Mouse (Mus musculus): Measurements from ENCODE around the gene Cers3.

Cers3 gene

DNA sequence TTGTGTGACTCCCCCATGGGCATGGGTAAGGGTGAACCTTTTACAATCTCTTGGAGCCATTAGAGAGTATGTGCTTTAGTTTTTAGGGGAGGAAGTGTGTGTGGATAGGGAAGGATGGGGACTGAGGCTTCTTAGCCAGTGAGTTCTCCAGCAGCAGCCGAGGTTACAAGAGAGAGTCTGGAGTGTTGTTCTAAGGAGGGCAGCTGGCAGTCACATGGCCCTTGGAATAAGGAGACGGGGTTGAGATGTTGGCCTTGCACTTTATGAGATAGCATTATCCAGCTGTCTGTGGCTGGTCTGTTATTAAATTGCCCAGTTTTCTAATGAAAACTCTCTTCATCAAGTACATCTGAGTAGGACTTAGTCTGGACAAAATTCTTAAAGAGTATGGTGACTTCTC is 100.5 kb downstream of the Cers3 start:
- DNase-seq: no peak

DNA sequence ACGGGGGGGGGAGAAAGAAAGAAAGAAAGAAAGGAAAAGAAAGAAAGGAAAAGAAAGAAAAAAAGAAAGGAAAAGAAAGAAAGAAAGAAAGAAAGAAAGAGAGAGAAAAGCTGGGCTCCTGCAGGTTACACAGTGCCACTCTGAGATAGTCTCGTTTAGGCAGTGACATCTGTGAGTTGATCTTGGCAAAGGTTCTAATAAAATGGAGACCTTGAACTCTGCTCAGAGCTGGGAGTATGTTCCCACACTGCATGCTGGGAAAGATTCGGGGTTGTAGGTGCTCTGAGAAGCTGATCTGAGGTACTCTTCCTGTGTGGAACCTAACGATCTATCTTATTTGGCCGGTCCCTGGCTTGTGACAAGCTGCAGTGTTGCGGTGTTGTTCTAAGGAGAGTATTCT is 103.3 kb downstream of the Cers3 start:
- DNase-seq: no peak

GRCm38 (mm10) chr7:66847299-66847698 is 104.0 kb downstream of the Cers3 start:
- DNase-seq: no peak

GRCm38 (mm10) chr7:66849316-66849715 is 106.0 kb downstream of the Cers3 start:
- DNase-seq: no peak

GRCm38 (mm10) chr7:66852164-66852563 is 108.9 kb downstream of the Cers3 start:
- DNase-seq: no peak

DNA sequence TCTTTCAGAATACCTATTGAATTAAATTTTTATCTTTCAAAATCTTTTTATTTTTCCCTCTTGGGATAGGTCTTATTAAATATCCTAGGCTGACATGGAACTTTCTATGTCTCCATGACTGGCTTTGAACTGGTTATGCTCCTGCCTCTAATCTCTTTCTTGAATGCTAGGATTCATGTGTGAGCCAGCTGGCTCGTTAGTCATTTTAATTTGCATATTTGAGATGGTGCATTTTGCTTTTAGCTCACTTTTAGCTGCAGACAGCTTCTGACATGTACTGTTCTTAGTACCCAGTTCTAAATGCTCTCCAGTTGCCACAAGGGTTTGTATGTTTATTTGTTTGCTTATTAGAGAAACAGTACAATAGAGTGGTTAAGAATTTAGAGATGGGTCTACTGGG is 114.3 kb downstream of the Cers3 start:
- no peak for DNase-seq

- DNase-seq: no peak
Measured at GRCm38 (mm10) chr7:66858247-66859075, 115.2 kb downstream of the Cers3 start.

DNA sequence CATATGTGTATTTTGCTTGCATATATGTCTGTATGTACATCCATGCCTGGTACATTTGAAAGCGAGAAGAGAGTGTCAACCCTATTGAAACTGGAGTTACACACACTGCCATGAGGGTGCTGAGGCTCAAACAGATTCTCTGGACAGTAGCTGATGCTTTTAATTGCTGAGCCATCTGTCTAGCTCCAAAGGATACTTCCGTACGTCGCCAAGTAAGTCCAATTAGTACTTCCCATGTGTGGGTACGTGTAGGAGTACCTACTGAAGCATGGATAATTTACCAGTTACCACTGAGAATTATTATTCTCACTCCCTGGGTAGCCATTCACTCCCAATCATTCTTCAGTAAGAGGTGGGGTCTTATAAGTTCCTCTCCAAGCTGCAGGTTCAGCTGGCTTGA is 115.9 kb downstream of the Cers3 start:
- DNase-seq: no peak

GRCm38 (mm10) chr7:66866944-66867718 is 123.8 kb downstream of the Cers3 start:
- DNase-seq: no peak

DNA sequence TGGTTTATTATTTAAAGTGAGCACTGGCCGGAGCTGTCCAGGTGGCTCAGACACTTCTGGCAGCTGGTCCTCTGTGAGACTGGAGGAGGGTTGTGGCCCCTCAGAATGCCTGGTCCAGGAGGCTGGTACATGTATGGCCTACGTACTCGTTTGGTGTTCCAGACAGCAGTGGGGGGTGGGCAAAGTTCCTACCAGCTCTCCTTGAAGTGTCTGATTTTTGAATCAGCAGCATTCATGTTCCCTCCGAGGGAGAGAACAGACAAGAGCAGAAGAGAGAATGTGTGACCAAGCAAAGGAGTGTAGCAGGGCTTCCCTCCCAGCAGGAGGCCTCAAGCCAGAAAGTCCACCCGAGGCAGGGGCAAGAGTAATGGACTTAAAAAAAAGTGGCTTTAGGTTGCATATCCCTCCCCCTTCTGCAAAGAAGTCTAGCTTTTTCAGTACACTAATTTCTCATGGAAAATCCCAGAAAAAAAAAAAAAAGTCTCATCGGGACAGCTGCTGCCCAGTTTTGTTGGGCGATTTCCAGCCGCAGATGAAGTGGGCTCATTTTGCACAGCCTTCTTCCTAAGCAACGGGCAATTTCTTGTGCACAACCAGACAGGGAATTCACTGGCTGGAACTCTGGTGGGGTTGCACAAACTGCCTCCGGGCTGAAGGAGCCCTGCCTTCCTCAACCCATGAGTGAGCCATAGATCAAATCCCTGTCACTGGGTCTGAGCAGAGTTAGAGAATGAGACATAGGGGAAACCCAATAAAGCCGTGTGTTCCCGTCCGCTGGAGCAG is 124.6 kb downstream of the Cers3 start:
- DNase-seq: no peak

DNA sequence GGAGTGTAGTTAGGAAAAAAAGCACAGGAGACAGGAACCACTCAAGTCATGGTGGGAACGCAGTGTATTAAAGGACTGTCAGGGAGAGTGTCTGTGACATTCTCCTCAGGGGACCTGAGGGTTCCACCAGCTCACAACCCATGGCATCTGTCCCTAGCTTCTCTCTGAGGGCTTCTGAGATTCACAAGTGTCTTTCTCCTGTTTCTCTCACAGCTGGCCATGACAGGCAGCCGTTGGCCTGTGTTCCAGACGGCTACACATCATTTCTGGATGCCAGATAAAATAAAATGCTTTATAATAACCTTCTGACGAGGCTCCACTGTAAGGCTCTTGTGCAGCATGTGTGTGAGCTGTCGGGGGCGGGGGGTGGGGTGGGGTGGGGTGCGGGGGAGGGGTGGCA is 128.2 kb downstream of the Cers3 start:
- no peak for DNase-seq

GRCm38 (mm10) chr7:66871940-66872511 is 128.7 kb downstream of the Cers3 start:
- DNase-seq: no peak

- DNase-seq: no peak
Measured at GRCm38 (mm10) chr7:66873235-66873634, 129.9 kb downstream of the Cers3 start.

Data from kidney, postnatal 25 days (tissue).